Mouse (Mus musculus): ENCODE data around the gene Gpx2. TPM values are rescaled to one million over a fixed set of nuclear protein-coding genes. Genes with fewer than 3 reads are reported as not detected.

The Gpx2 gene
- total and polyA plus RNA-seq, 2 experiments from 2014 or later, result 0.31 TPM; not detected in 1

- Histone ChIP-seq H3K4me3 (ENCODE audit: low read depth, low read length) (peak within 1 kb of the TSS; percentile 55), H3K27ac (ENCODE audit: low read depth, low read length) (peak within 1 kb of the TSS; percentile 85), H3K27me3 (ENCODE audit: insufficient read depth, low read length) (no peaks in the 10 kb centered on the region), H3K36me3 (ENCODE audit: insufficient read depth) (no peaks in the 10 kb centered on the region), H3K4me1 (ENCODE audit: insufficient read depth) (peaks cover 9% of the 10 kb centered on the region), H3K9me3 (ENCODE audit: low read length) (no peaks in the 10 kb centered on the region), H3K9ac (peak within 1 kb of the TSS; percentile 81), H3K4me2 (ENCODE audit: low read depth) (peak within 1 kb of the TSS; percentile 64)
- peak; percentile 98 for ATAC-seq
- peak; percentile 97 for DNase-seq
- TF ChIP-seq CTCF (IDR thresholded peaks at IDR 0.05; ENCODE audit: low read depth), result peak; percentile 38; the same call in 1 of the 2 replicates
- WGBS, result under 1% methylated on average over 31 of the region's 31 CpGs
These were observed 30.0 kb downstream of the Gpx2 start, which contains the start of the genes Churc1 and Fntb for GRCm38 (mm10) chr12:76765354-76765851. Churc1 (plus strand) TSS chr12:76765538. Fntb (plus strand) TSS chr12:76765589.

DNA sequence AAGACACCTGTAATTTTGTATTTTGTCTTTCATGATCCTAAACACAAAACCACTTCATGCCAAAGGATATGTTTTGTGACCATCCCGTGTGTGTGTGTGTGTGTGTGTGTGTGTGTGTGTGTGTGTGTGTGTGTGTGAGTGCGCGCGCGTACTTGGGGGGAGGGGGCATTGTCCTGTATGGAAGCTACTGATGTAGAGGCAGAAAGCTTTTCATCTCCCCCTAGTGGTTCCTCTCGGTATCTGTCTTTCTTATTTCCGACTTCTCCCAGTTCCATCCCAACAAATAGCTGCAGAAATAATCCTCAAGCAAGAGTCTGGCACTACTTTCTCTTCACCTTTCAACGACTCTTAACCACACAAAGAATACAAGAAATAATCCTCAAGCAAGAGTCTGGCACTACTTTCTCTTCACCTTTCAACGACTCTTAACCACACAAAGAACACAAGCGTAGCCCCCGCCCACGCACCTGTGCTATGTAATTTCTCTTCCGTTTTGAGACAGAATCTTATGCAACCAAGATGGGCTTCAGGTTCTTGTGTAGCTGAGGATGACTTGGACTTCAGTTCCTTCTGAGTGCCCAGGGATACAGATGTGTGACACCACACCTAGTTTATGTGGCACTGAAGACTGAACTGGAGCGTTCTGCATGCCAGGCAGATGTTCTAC is 42.6 kb downstream of the Gpx2 start:
- peak; percentile 78 for ATAC-seq
- Histone ChIP-seq H3K4me3 (ENCODE audit: low read depth, low read length) (no peak overlapping the region), H3K36me3 (ENCODE audit: insufficient read depth) (no peaks in the 10 kb centered on the region), H3K9me3 (ENCODE audit: low read length) (no peaks in the 10 kb centered on the region), H3K27ac (ENCODE audit: low read depth, low read length) (no peak overlapping the region), H3K4me2 (ENCODE audit: low read depth) (0 out of 2 replicates have a peak overlapping the region, but pooled peaks have one; percentile 8), H3K9ac (no peak overlapping the region), H3K4me1 (ENCODE audit: insufficient read depth) (no peaks in the 10 kb centered on the region), H3K27me3 (ENCODE audit: insufficient read depth, low read length) (no peaks in the 10 kb centered on the region)
- peak; percentile 68 for DNase-seq
- WGBS, result 42% methylated on average over 14 of the region's 14 CpGs
- TF ChIP-seq CTCF (IDR thresholded peaks at IDR 0.05; ENCODE audit: low read depth), result peak; percentile 71

GRCm38 (mm10) chr12:76750866-76751459 is 44.4 kb downstream of the Gpx2 start:
- Histone ChIP-seq H3K27me3 (ENCODE audit: insufficient read depth, low read length) (no peaks in the 10 kb centered on the region), H3K4me3 (ENCODE audit: low read depth, low read length) (no peak overlapping the region), H3K27ac (ENCODE audit: low read depth, low read length) (no peak overlapping the region), H3K4me1 (ENCODE audit: insufficient read depth) (no peaks in the 10 kb centered on the region), H3K4me2 (ENCODE audit: low read depth) (no peak overlapping the region), H3K9ac (no peak overlapping the region), H3K9me3 (ENCODE audit: low read length) (no peaks in the 10 kb centered on the region), H3K36me3 (ENCODE audit: insufficient read depth) (no peaks in the 10 kb centered on the region)
- no peak for DNase-seq
- ATAC-seq, result no peak
- TF ChIP-seq CTCF (IDR thresholded peaks at IDR 0.05; ENCODE audit: low read depth), result no peak
- 76% methylated on average over 16 of the region's 16 CpGs for WGBS

Other genes starting within 250 kb of the Gpx2 start
- gene Sptb, start 85.0 kb downstream of the Gpx2 start, total RNA-seq (2014; rRNA removed), result 16.2 and 19.6 TPM in 2 replicates
- gene Sptb, start 85.0 kb downstream of the Gpx2 start, polyA plus RNA-seq (2015; fragmentation: Nextera tagmentation; extraction: Ambion mirVana), result 2.3 and 3.0 TPM in 2 replicates
- 75.7 and 84.4 TPM in 2 replicates for gene Churc1, start 30.0 kb downstream of the Gpx2 start, total RNA-seq (2014; rRNA removed)
- 115 and 146 TPM in 2 replicates for gene Churc1, start 30.0 kb downstream of the Gpx2 start, polyA plus RNA-seq (2015; fragmentation: Nextera tagmentation; extraction: Ambion mirVana)
- 22.7 and 32.3 TPM in 2 replicates for gene Fntb, start 30.0 kb downstream of the Gpx2 start, total RNA-seq (2014; rRNA removed)
- gene Fntb, start 30.0 kb downstream of the Gpx2 start, polyA plus RNA-seq (2015; fragmentation: Nextera tagmentation; extraction: Ambion mirVana), result 38.7 and 42.3 TPM in 2 replicates
- gene Rab15, start 27.4 kb upstream of the Gpx2 start, total RNA-seq (2014; rRNA removed), result 75.1 and 83.0 TPM in 2 replicates
- 43.7 and 52.6 TPM in 2 replicates for gene Rab15, start 27.4 kb upstream of the Gpx2 start, polyA plus RNA-seq (2015; fragmentation: Nextera tagmentation; extraction: Ambion mirVana)
- 56.0 and 58.5 TPM in 2 replicates for gene Max, start 166.6 kb upstream of the Gpx2 start, total RNA-seq (2014; rRNA removed)
- 14.6 TPM in 2 replicates for gene Max, start 166.6 kb upstream of the Gpx2 start, polyA plus RNA-seq (2015; fragmentation: Nextera tagmentation; extraction: Ambion mirVana)

All from forebrain, postnatal 0 days (tissue).